8 mouse cellular contexts compared by ENCODE assay signal in genomic region chr15:96699521-96700511, GRCm38 (mm10). TPM values are rescaled to one million over a fixed set of nuclear protein-coding genes. Genes with fewer than 3 reads are reported as not detected.
DNase-seq lines count a peak whose midpoint lies in the region; ATAC-seq lines count a peak whose summit lies in the region.

TSS of gene Slc38a2 (minus strand) at chr15:96699730.

- H3K27me3 ChIP-seq in megakaryocyte, embryonic 14.5 days (replicated peaks), result peaks cover 2% of the 10 kb centered on the region

- no peaks in the 10 kb centered on the region for H3K9me3 ChIP-seq in megakaryocyte, embryonic 14.5 days

- H3K36me3 ChIP-seq in megakaryocyte, embryonic 14.5 days (replicated peaks; ENCODE audit: low read length), result peaks cover 37% of the 10 kb centered on the region

- peak; percentile 70 for DNase-seq in adipocyte (ENCODE audit: low spot score)
- DNase-seq in embryo, embryonic 10 days (ENCODE audit: low spot score), result peak; percentile 82
- peak; percentile 89 for DNase-seq in gastrocnemius, postnatal 14 days
- peak; percentile 59 to 87 for DNase-seq in left cerebral cortex, adult 9 months (ENCODE audit: low spot score in 2 of 2)
- peak; percentile 91 to 92 for DNase-seq in right cerebral cortex, postnatal 10 days (ENCODE audit: low spot score in 2 of 2)
- peak; percentile 94 for DNase-seq in urinary bladder, postnatal 25 days (ENCODE audit: low spot score)

- ATAC-seq in inflammation-experienced regulatory T-cells, adult 6 months, result peak; percentile 72

- peaks cover 37% of the 10 kb centered on the region for H3K4me1 ChIP-seq in megakaryocyte, embryonic 14.5 days

- peak within 1 kb of the TSS; percentile 97 for H3K4me3 ChIP-seq in megakaryocyte, embryonic 14.5 days (replicated peaks)

- intact Hi-C loops in gastrocnemius, postnatal 14 days (cut with DNase I; ENCODE audit: low total_unique reads), result loop anchor here (10.0 kb wide), 1 partner anchor 235 kb away; no protein-coding TSS in a partner anchor

RNA-seq across cellular contexts. Expression of gene Slc38a2, which starts in this region (rescaled TPM):
- 100 to 1,000 TPM in 1 of 2 experiments, 10 to 100 TPM in 1; 73.6 to 103 TPM for total RNA-seq in gastrocnemius, postnatal 14 days (2021)
- polyA plus RNA-seq in inflammation-experienced regulatory T-cells, adult 6 months (2017; shearing (Covaris generic)), result 10 to 100 TPM; 36.1 to 44.6 (median 42.9) TPM
- 4.2 and 5.6 TPM in 2 replicates for polyA plus RNA-seq in megakaryocyte, embryonic 14.5 days (2012; ENCODE audit: insufficient read depth, low replicate concordance)

Comparison
In these comparisons a context has a peak if more than half of its experiments do, and no peak if none do; other contexts are left out.
1. Peak in every context shown above with its lines: DNase-seq, ATAC-seq and H3K4me3 ChIP-seq.